Mouse (Mus musculus) MEL (cell line): ENCODE measurements around the gene Abcc9. TPM values are rescaled to one million over a fixed set of nuclear protein-coding genes. Genes with fewer than 3 reads are reported as not detected.

Experiments
- DNase-seq: peaks from one replicate; pipeline ENCODE4 v3.0.0; 2011; ENCODE audit warnings: low read depth, low spot score
- H3K27ac ChIP-seq: 2 replicates; pipeline ENCODE4 v1.5.1; 2012; ENCODE audit warnings: low read depth, mild to moderate bottlenecking, control low read depth, low read length, moderate library complexity; ENCODE audit not compliant: control insufficient read depth
- H3K27me3 ChIP-seq, 2 experiments: fragments of 150-350 bp in 1 of 2; sonication (generic) in 1 of 2; 2 replicates each; pipeline ENCODE4 v1.6.1; 2012; ENCODE audit warnings: low read length in 2 of 2, mild to moderate bottlenecking in 2 of 2, improper control_type of control experiment in 1 of 2, moderate library complexity in 1 of 2; ENCODE audit not compliant: insufficient read depth in 2 of 2, control insufficient read depth in 1 of 2
- H3K36me3 ChIP-seq, 2 experiments: 2 replicates each; pipeline ENCODE4 v1.6.1; 2012 to 2014; ENCODE audit warnings: low read length in 2 of 2, improper control_type of control experiment in 1 of 2, inconsistent platforms in 1 of 2, mild to moderate bottlenecking in 1 of 2; ENCODE audit not compliant: insufficient read depth in 2 of 2, control insufficient read depth in 1 of 2
- H3K4me1 ChIP-seq, 2 experiments: fragments of 150-350 bp in 1 of 2; sonication (generic) in 1 of 2; 2 replicates each; pipeline ENCODE4 v1.6.1; 2012; ENCODE audit warnings: low read length in 2 of 2, improper control_type of control experiment in 1 of 2, mild to moderate bottlenecking in 1 of 2; ENCODE audit not compliant: insufficient read depth in 2 of 2, control insufficient read depth in 1 of 2
- H3K4me3 ChIP-seq, 2 experiments: fragments of 150-350 bp in 1 of 2; sonication (generic) in 1 of 2; 2 replicates each; pipeline ENCODE4 v1.5.1; 2012; ENCODE audit warnings: low read depth in 2 of 2, low read length in 2 of 2, mild to moderate bottlenecking in 2 of 2, moderate library complexity in 2 of 2, control low read depth in 1 of 2, improper control_type of control experiment in 1 of 2; ENCODE audit not compliant: control insufficient read depth in 1 of 2, insufficient read depth in 1 of 2
- H3K79me2 ChIP-seq: 2 replicates; pipeline ENCODE4 v1.6.1; 2012; ENCODE audit warnings: mild to moderate bottlenecking, low read length, moderate library complexity; ENCODE audit not compliant: control insufficient read depth, poor library complexity, insufficient read depth
- H3K9ac ChIP-seq: 2 replicates; pipeline ENCODE4 v1.6.1; 2012; ENCODE audit warnings: low read depth, mild to moderate bottlenecking, control low read depth, low read length, moderate library complexity; ENCODE audit not compliant: control insufficient read depth, poor library complexity, severe bottlenecking
- H3K9me3 ChIP-seq: fragments of 150-350 bp; sonication (generic); replicated peaks from 2 replicates; pipeline ENCODE4 v1.6.1; 2012; ENCODE audit warnings: mild to moderate bottlenecking, low read length, improper control_type of control experiment, moderate library complexity; ENCODE audit not compliant: insufficient read depth
- BHLHE40 ChIP-seq: IDR thresholded peaks from 2 replicates; pipeline ENCODE4 v1.6.1; 2012; ENCODE audit warnings: low read depth, mild to moderate bottlenecking, inconsistent platforms, low read length, improper control_type of control experiment, borderline replicate concordance
- CHD1 ChIP-seq: IDR thresholded peaks from 2 replicates; pipeline ENCODE4 v1.6.1; 2012; ENCODE audit warnings: low read depth, mild to moderate bottlenecking, inconsistent platforms, low read length, improper control_type of control experiment
- CHD2 ChIP-seq: IDR thresholded peaks from 2 replicates; pipeline ENCODE4 v1.6.1; 2011; ENCODE audit warnings: low read length, improper control_type of control experiment
- E2F4 ChIP-seq: IDR thresholded peaks from 2 replicates; pipeline ENCODE4 v1.6.1; 2011; ENCODE audit warnings: low read depth, low read length, improper control_type of control experiment, borderline replicate concordance
- EP300 ChIP-seq, 2 experiments: IDR thresholded peaks; 2 replicates each; pipeline ENCODE4 v1.6.1; 2011; ENCODE audit warnings: improper control_type of control experiment in 2 of 2, low read length in 2 of 2, low read depth in 1 of 2, mild to moderate bottlenecking in 1 of 2
- GABPA ChIP-seq: IDR thresholded peaks from 2 replicates; pipeline ENCODE4 v1.6.1; 2012; ENCODE audit warnings: low read depth, mild to moderate bottlenecking, inconsistent platforms, low read length, improper control_type of control experiment, moderate library complexity
- GATA1 ChIP-seq: IDR thresholded peaks from 2 replicates; pipeline ENCODE4 v1.6.1; 2011; ENCODE audit warnings: low read depth, low read length, improper control_type of control experiment
- JUND ChIP-seq: IDR thresholded peaks from 2 replicates; pipeline ENCODE4 v1.6.1; 2011; ENCODE audit warnings: low read depth, mild to moderate bottlenecking, improper control_type of control experiment, low read length
- MAZ ChIP-seq: IDR thresholded peaks from 2 replicates; pipeline ENCODE4 v1.6.1; 2012; ENCODE audit warnings: low read depth, mild to moderate bottlenecking, inconsistent platforms, low read length, improper control_type of control experiment
- MXI1 ChIP-seq: IDR thresholded peaks from 2 replicates; pipeline ENCODE4 v1.6.1; 2011; ENCODE audit warnings: mild to moderate bottlenecking, low read depth, low read length, improper control_type of control experiment
- MYB ChIP-seq: IDR thresholded peaks from 2 replicates; pipeline ENCODE4 v1.6.1; 2011; ENCODE audit warnings: mild to moderate bottlenecking, low read depth, low read length, improper control_type of control experiment
- MYC ChIP-seq: IDR thresholded peaks from 2 replicates; pipeline ENCODE4 v1.6.1; 2011; ENCODE audit warnings: low read depth, mild to moderate bottlenecking, low read length, improper control_type of control experiment, moderate library complexity
- NRF1 ChIP-seq: IDR thresholded peaks from 2 replicates; pipeline ENCODE4 v1.6.1; 2014; ENCODE audit warnings: low read depth, mild to moderate bottlenecking, inconsistent platforms, low read length, improper control_type of control experiment, moderate library complexity; ENCODE audit not compliant: poor library complexity, insufficient read depth, severe bottlenecking
- POLR2A ChIP-seq, 2 experiments: IDR thresholded peaks; 2 replicates each; pipeline ENCODE4 v1.6.1; 2011 to 2012; ENCODE audit warnings: low read length in 2 of 2, mild to moderate bottlenecking in 2 of 2, control low read depth in 1 of 2, improper control_type of control experiment in 1 of 2, low read depth in 1 of 2, moderate library complexity in 1 of 2; ENCODE audit not compliant: control insufficient read depth in 1 of 2, insufficient read depth in 1 of 2, poor library complexity in 1 of 2
- POLR2AphosphoS2 ChIP-seq: IDR thresholded peaks from 2 replicates; pipeline ENCODE4 v1.6.1; 2011; ENCODE audit warnings: low read length, improper control_type of control experiment
- SMC3 ChIP-seq: IDR thresholded peaks from 2 replicates; pipeline ENCODE4 v1.6.1; 2011; ENCODE audit warnings: low read depth, low read length, improper control_type of control experiment
- TCF12 ChIP-seq: IDR thresholded peaks from 2 replicates; pipeline ENCODE4 v1.6.1; 2014; ENCODE audit warnings: low read depth, mild to moderate bottlenecking, inconsistent platforms, low read length, improper control_type of control experiment, moderate library complexity
- USF1 ChIP-seq: IDR thresholded peaks from 2 replicates; pipeline ENCODE4 v1.6.1; 2014; ENCODE audit warnings: low read depth, mild to moderate bottlenecking, inconsistent platforms, low read length, improper control_type of control experiment, moderate library complexity
- USF2 ChIP-seq, 2 experiments: IDR thresholded peaks; 2 replicates each; pipeline ENCODE4 v1.6.1; 2011 to 2012; ENCODE audit warnings: improper control_type of control experiment in 2 of 2, low read length in 2 of 2, borderline replicate concordance in 1 of 2, inconsistent platforms in 1 of 2, low read depth in 1 of 2, mild to moderate bottlenecking in 1 of 2; ENCODE audit not compliant: insufficient read depth in 1 of 2
- ZMIZ1 ChIP-seq: IDR thresholded peaks from 2 replicates; pipeline ENCODE4 v1.6.1; 2012; ENCODE audit warnings: low read depth, mild to moderate bottlenecking, inconsistent platforms, low read length, improper control_type of control experiment, moderate library complexity
- ZNF384 ChIP-seq: IDR thresholded peaks from 2 replicates; pipeline ENCODE4 v1.6.1; 2012; ENCODE audit warnings: low read depth, mild to moderate bottlenecking, inconsistent platforms, low read length, improper control_type of control experiment
- polyA plus RNA-seq, 2 experiments: library from polyadenylated mRNA; stranded (reverse) in 1 of 2; unstranded in 1 of 2; fragments of >175 nt in 1 of 2; fragments of >200 nt in 1 of 2; gene quantifications; 2 replicates each; pipeline versions ENCODE4 v1.2.1 to v1.2.4; 2012; ENCODE audit warnings: low replicate concordance in 2 of 2, low read depth in 1 of 2; ENCODE audit not compliant: insufficient read length in 2 of 2, insufficient read depth in 1 of 2, missing spikeins in 1 of 2
- total RNA-seq: library from RNA; depleted of rRNA; stranded (reverse); fragments of 300-350 nt; gene quantifications from 2 replicates; pipeline ENCODE4 v1.2.3, GENCODE M21; 2012

Abcc9 gene
- total and polyA plus RNA-seq, 3 experiments, result not detected

DNA sequence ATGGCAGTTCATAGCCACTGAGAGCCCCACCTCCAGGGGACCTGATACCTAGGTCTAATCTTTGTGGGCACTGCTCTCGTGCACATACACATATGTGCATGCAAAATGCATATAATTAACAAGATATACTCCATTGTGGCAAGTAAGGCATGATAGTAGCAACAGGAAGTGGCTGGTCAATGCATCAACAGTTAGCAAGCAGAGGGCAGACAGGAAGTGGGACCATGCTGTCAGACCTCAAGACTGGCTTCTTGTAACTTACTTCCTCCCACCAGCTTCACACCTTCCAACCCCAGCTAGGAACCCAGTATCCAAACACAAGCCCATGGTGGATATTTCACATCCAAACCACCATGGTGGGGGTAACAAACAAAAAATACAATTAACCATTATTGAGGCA, 141.0 kb downstream of the Abcc9 start:
- no peak overlapping the region for H3K9ac ChIP-seq
- H3K27me3 ChIP-seq, result no peaks in the 10 kb centered on the region
- H3K36me3 ChIP-seq, result no peaks in the 10 kb centered on the region
- H3K4me1 ChIP-seq, result no peaks in the 10 kb centered on the region
- DNase-seq, result no peak
- no peaks in the 10 kb centered on the region for H3K9me3 ChIP-seq
- no peaks in the 10 kb centered on the region for H3K79me2 ChIP-seq
- H3K4me3 ChIP-seq, result no peak overlapping the region
- H3K27ac ChIP-seq, result no peak overlapping the region
- TF ChIP-seq ZNF384 (no peak), E2F4 (no peak), CHD2 (no peak)

DNA sequence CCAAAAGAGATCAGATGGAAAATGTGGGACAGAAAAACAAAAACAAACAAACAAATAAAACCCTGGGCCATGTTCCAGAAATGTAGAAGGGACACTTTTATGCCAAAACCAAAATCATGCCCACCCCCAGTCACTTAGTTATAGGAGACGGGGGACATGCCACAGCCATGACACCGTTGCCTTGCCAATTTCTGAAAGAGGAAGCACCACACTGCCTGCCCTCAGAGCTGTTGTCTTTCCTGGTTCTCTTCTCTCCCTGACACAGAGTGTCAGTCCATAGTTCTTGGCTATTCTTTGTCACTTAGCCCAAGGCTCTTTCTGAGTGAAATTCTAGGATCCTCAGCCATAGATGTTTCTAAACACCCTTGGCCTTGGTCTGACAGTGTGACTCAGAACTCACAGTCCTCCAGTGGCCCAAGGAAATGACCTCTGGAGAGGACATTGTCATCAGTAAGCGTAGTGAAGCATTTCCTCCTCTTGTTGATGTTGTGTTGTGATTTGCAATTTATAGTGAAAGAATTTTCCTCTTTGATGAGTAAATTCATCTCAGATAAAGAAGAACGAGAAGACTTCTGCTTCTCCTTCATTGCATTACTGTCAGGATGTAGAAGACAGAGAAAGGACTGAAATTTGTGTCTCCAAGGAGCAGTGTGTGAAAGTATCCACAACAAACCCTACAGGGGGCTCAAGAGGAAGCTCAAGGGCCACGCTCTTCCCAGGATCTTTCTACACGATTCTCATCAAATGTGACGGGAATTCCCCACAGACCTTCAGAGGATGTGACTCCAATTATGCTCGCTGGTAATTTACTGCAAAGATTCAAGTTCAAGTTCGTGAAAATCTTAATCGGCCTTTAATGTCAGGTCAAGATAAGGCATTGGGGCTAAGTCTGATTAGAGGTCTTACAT, 143.1 kb downstream of the Abcc9 start:
- no peaks in the 10 kb centered on the region for H3K4me1 ChIP-seq
- no peaks in the 10 kb centered on the region for H3K27me3 ChIP-seq
- H3K79me2 ChIP-seq, result no peaks in the 10 kb centered on the region
- no peak for DNase-seq
- no peak for TF ChIP-seq USF1
- no peak for TF ChIP-seq POLR2A (IDR thresholded peaks at IDR 0.05; ENCODE audit: control insufficient read depth in 1 of 2, insufficient read depth in 1 of 2, low read depth in 1 of 2, low read length in 2 of 2, poor library complexity in 1 of 2)
- TF ChIP-seq EP300 (IDR thresholded peaks at IDR 0.05; ENCODE audit: low read depth in 1 of 2, low read length in 2 of 2), result no peak
- TF ChIP-seq, all 39 proteins: peak for 0
- no peak overlapping the region for H3K27ac ChIP-seq
- H3K4me3 ChIP-seq, result no peak overlapping the region
- no peaks in the 10 kb centered on the region for H3K9me3 ChIP-seq
- no peak overlapping the region for H3K9ac ChIP-seq
- H3K36me3 ChIP-seq, result no peaks in the 10 kb centered on the region

DNA sequence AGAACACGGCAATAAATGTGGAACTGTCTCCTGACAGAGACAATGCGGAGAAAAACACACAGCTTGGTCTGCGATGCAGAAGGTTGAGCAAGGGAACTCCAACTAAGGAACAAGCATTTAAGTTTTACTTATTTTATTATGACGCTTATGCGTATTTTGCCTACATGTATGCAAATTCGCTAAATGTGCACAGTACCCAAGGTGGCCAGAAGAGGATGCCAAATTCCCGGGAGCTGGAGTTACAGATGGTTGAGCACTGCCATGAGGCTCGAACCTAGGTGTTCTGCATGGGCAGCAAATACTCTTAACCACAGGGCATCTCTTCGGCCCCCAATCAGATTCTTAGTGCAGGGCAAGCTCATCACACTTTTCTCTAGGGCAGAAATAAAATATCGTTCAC, 144.0 kb downstream of the Abcc9 start:
- no peaks in the 10 kb centered on the region for H3K9me3 ChIP-seq
- no peak for DNase-seq
- H3K4me3 ChIP-seq, result no peak overlapping the region
- no peak overlapping the region for H3K27ac ChIP-seq
- no peaks in the 10 kb centered on the region for H3K4me1 ChIP-seq
- no peaks in the 10 kb centered on the region for H3K79me2 ChIP-seq
- TF ChIP-seq MYC, result no peak
- no peak for TF ChIP-seq CHD1
- TF ChIP-seq POLR2AphosphoS2, result no peak
- TF ChIP-seq JUND, result no peak
- TF ChIP-seq BHLHE40, result no peak
- no peak for TF ChIP-seq USF2 (IDR thresholded peaks at IDR 0.05; ENCODE audit: borderline replicate concordance in 1 of 2, insufficient read depth in 1 of 2, low read depth in 1 of 2, low read length in 2 of 2)
- TF ChIP-seq TCF12, result no peak
- no peak for TF ChIP-seq GABPA
- TF ChIP-seq NRF1, result no peak
- TF ChIP-seq MYB, result no peak
- TF ChIP-seq ZMIZ1, result no peak
- TF ChIP-seq MAZ, result no peak
- TF ChIP-seq GATA1, result no peak
- TF ChIP-seq MXI1, result no peak
- TF ChIP-seq SMC3, result no peak
- H3K9ac ChIP-seq, result no peak overlapping the region
- H3K27me3 ChIP-seq, result no peaks in the 10 kb centered on the region
- H3K36me3 ChIP-seq, result no peaks in the 10 kb centered on the region
